9 mouse cellular contexts compared by ENCODE assay signal in genomic region chr5:90383080-90383479, GRCm38 (mm10). TPM values are rescaled to one million over a fixed set of nuclear protein-coding genes. Genes with fewer than 3 reads are reported as not detected.
DNase-seq lines count a peak whose midpoint lies in the region; ATAC-seq and TF ChIP-seq lines count a peak whose summit lies in the region.
"Had no signal": no experiment of that assay in that cellular context is flagged by ENCODE, and none has a peak within 500 bp of the region (broad histone marks: within the 10 kb centered on the region; RNA-seq: fewer than 3 reads in every experiment).

No protein-coding gene starts in this region.

- peak; percentile 51 for DNase-seq in ES-E14 (ENCODE audit: low read depth, low spot score)
- DNase-seq in naive thymus-derived CD4-positive, alpha-beta T cell, adult 2 months (ENCODE audit: low read depth), result peak; percentile 71
- DNase-seq in urinary bladder, postnatal 14 days (ENCODE audit: low spot score), result no peak
- no peak for DNase-seq in MN1 (ENCODE audit: low spot score)
- no peak for DNase-seq in urinary bladder, postnatal 10 days (ENCODE audit: low spot score)

- H3K4me3 ChIP-seq in intestine, postnatal 0 days (ENCODE audit: low read depth, low read length), result no peak overlapping the region
- H3K4me3 ChIP-seq in intestine, embryonic 16.5 days (ENCODE audit: low read length), result no peak overlapping the region
- no peak overlapping the region for H3K4me3 ChIP-seq in ES-E14 (ENCODE audit: insufficient read depth in 1 of 2, low read depth in 1 of 2, low read length in 2 of 2, poor library complexity in 1 of 2, severe bottlenecking in 1 of 2)
- H3K4me3 ChIP-seq: myocyte had no signal

- WGBS in intestine, postnatal 0 days, result 49% methylated on average over 1 of the region's 1 CpGs
- 44% methylated on average over 1 of the region's 1 CpGs for WGBS in intestine, embryonic 16.5 days

- no peaks in the 10 kb centered on the region for H3K36me3 ChIP-seq in intestine, postnatal 0 days (ENCODE audit: control insufficient read depth, insufficient read depth)
- H3K36me3 ChIP-seq in intestine, embryonic 16.5 days (ENCODE audit: control insufficient read depth, insufficient read depth, low read length), result no peaks in the 10 kb centered on the region
- no peaks in the 10 kb centered on the region for H3K36me3 ChIP-seq in ES-E14 (ENCODE audit: control insufficient read depth, insufficient read depth, low read length, poor library complexity, severe bottlenecking)

- in situ Hi-C loops in ES-E14 (cut with MboI; ENCODE audit: low sequenced_read_pairs in 2 of 2, unreplicated experiment in 2 of 2), result no loop called here

- no peaks in the 10 kb centered on the region for H3K9me3 ChIP-seq in intestine, postnatal 0 days (ENCODE audit: control insufficient read depth)
- H3K9me3 ChIP-seq in intestine, embryonic 16.5 days (ENCODE audit: control insufficient read depth, low read length), result no peaks in the 10 kb centered on the region
- H3K9me3 ChIP-seq in ES-E14 (ENCODE audit: control insufficient read depth, insufficient read depth, low read depth, low read length), result no peaks in the 10 kb centered on the region

- no peak overlapping the region for H3K27ac ChIP-seq in intestine, postnatal 0 days (ENCODE audit: low read depth, low read length)
- H3K27ac ChIP-seq in intestine, embryonic 16.5 days (ENCODE audit: low read length), result no peak overlapping the region
- no peak overlapping the region; the same call in 1 of the 2 replicates for H3K27ac ChIP-seq in ES-E14 (ENCODE audit: insufficient read depth, low read depth, low read length, poor library complexity, severe bottlenecking)

- peak; percentile 68 for TF ChIP-seq CTCF in intestine, postnatal 0 days (IDR thresholded peaks at IDR 0.05; ENCODE audit: low read depth)

- H3K4me1 ChIP-seq in intestine, postnatal 0 days (replicated peaks; ENCODE audit: control insufficient read depth, insufficient read depth, low read length), result no peaks in the 10 kb centered on the region
- no peaks in the 10 kb centered on the region for H3K4me1 ChIP-seq in intestine, embryonic 16.5 days (ENCODE audit: control insufficient read depth, insufficient read depth, low read length)
- H3K4me1 ChIP-seq in ES-E14 (ENCODE audit: control insufficient read depth in 2 of 2, insufficient read depth in 2 of 2, low read length in 2 of 2, poor library complexity in 1 of 2), result no peaks in the 10 kb centered on the region

- H3K9ac ChIP-seq in intestine, postnatal 0 days (ENCODE audit: low read depth, low read length), result no peak overlapping the region
- no peak overlapping the region for H3K9ac ChIP-seq in intestine, embryonic 16.5 days (ENCODE audit: low read depth, low read length)
- H3K9ac ChIP-seq in ES-E14 (ENCODE audit: insufficient read depth, low read depth, low read length, poor library complexity, severe bottlenecking), result no peak overlapping the region

- H3K27me3 ChIP-seq in intestine, postnatal 0 days (replicated peaks; ENCODE audit: control insufficient read depth, insufficient read depth, low read length), result no peaks in the 10 kb centered on the region
- no peaks in the 10 kb centered on the region for H3K27me3 ChIP-seq in intestine, embryonic 16.5 days (replicated peaks; ENCODE audit: control insufficient read depth, insufficient read depth, low read length)

- ATAC-seq in intestine, postnatal 0 days, result no peak
- no peak for ATAC-seq in intestine, embryonic 16.5 days
- ATAC-seq in erythroid progenitor cell, adult 5-6 weeks (replicated peaks; ENCODE audit: low FRiP score, poor library complexity, severe bottlenecking), result peak; percentile 67

- H3K4me2 ChIP-seq in intestine, postnatal 0 days (replicated peaks; ENCODE audit: low read depth), result no peak overlapping the region
- no peak overlapping the region for H3K4me2 ChIP-seq in intestine, embryonic 16.5 days (ENCODE audit: low read depth, low read length)

TF ChIP-seq in ES-E14, 5 proteins besides CTCF, POLR2A, EP300 and RAD21:
- TF ChIP-seq ZC3H11A (IDR thresholded peaks at IDR 0.05; ENCODE audit: borderline replicate concordance, low read depth, low read length), result no peak
- TF ChIP-seq MAFK (IDR thresholded peaks at IDR 0.05; ENCODE audit: insufficient read depth, low read depth, low read length), result no peak
- TF ChIP-seq CHD2 (IDR thresholded peaks at IDR 0.05; ENCODE audit: low read depth, low read length), result no peak
- no peak for TF ChIP-seq ZNF384 (IDR thresholded peaks at IDR 0.05; ENCODE audit: low read depth, low read length)

RNA-seq across cellular contexts. Expression of gene Gm9958, which starts 16.1 kb away (rescaled TPM):
- polyA plus RNA-seq in intestine, postnatal 0 days (2015; fragmentation: Nextera tagmentation; extraction: Ambion mirVana), result 3.0 and 3.3 TPM in 2 replicates
- 5.2 and 6.3 TPM in 2 replicates for polyA plus RNA-seq in intestine, embryonic 16.5 days (2015; fragmentation: Nextera tagmentation; extraction: Ambion mirVana)
- 0.32 and 0.94 TPM in 2 replicates for total RNA-seq in ES-E14 (2012; rRNA removed)
- total RNA-seq in erythroid progenitor cell, adult 5-6 weeks (2015; ENCODE audit: low replicate concordance), result 4.6 TPM in 1 of 2 replicates, not detected in the other
- 0.51 and 6.3 TPM in 2 replicates for total RNA-seq in erythroid progenitor cell, adult 5-6 weeks (2017; ENCODE audit: low replicate concordance)

RNA-seq across cellular contexts. Expression of gene Ankrd17, which starts 16.7 kb away (rescaled TPM):
- polyA plus RNA-seq in intestine, postnatal 0 days (2015; fragmentation: Nextera tagmentation; extraction: Ambion mirVana), result 19.3 and 23.3 TPM in 2 replicates
- 16.1 and 17.8 TPM in 2 replicates for polyA plus RNA-seq in intestine, embryonic 16.5 days (2015; fragmentation: Nextera tagmentation; extraction: Ambion mirVana)
- total RNA-seq in ES-E14 (2012; rRNA removed), result 61.2 and 70.0 TPM in 2 replicates
- 105 and 121 TPM in 2 replicates for total RNA-seq in erythroid progenitor cell, adult 5-6 weeks (2015; ENCODE audit: low replicate concordance)
- 141 and 214 TPM in 2 replicates for total RNA-seq in erythroid progenitor cell, adult 5-6 weeks (2017; ENCODE audit: low replicate concordance)

Comparison
In these comparisons a context has a peak if more than half of its experiments do, and no peak if none do; other contexts are left out.
1. DNase-seq: peak in ES-E14 (single experiment) and naive thymus-derived CD4-positive, alpha-beta T cell, adult 2 months (single experiment); none in urinary bladder, postnatal 14 days (single experiment), MN1 (single experiment) and urinary bladder, postnatal 10 days (single experiment).